Mouse (Mus musculus) spleen, adult 2 months (tissue): Measurements from ENCODE around the gene Dpyd.

Experiments
- CTCF ChIP-seq: fragments of 200-500 bp; IDR thresholded peaks from 2 replicates; pipeline ENCODE4 v1.5.1; 2011; ENCODE audit warnings: mild to moderate bottlenecking, inconsistent platforms; ENCODE audit not compliant: insufficient read depth, insufficient read length, insufficient replicate concordance; ENCODE audit errors: extremely low read depth
- POLR2A ChIP-seq: fragments of 200-500 bp; IDR thresholded peaks from 2 replicates; pipeline ENCODE4 v1.6.1; 2011; ENCODE audit warnings: low read depth, low read length, inconsistent platforms

- TF ChIP-seq POLR2A, result no peak
- TF ChIP-seq CTCF, result no peak
These were observed 337.1 kb downstream of the Dpyd start for GRCm38 (mm10) chr3:118899036-118899435.
